8 mouse cellular contexts compared by ENCODE assay signal in genomic region chr1:75179334-75180104, GRCm38 (mm10). TPM values are rescaled to one million over a fixed set of nuclear protein-coding genes. Genes with fewer than 3 reads are reported as not detected.
DNase-seq lines count a peak whose midpoint lies in the region; ATAC-seq lines count a peak whose summit lies in the region.

No protein-coding gene starts in this region.

- ATAC-seq in activated CD4-positive, CD25-positive, alpha-beta regulatory T cell, adult 4 months: peak; percentile 30
- ATAC-seq in granulocyte monocyte progenitor cell, adult 5-6 weeks (replicated peaks; ENCODE audit: poor library complexity, severe bottlenecking): peak; percentile 67
- peak; percentile 58 for ATAC-seq in neural tube, embryonic 12.5 days (ENCODE audit: low FRiP score, low read depth)

- H3K4me3 ChIP-seq in neural tube, embryonic 12.5 days: peak overlapping the region; percentile 61

- 10% methylated on average over 23 of the region's 23 CpGs for WGBS in neural tube, embryonic 12.5 days

- H3K4me2 ChIP-seq in neural tube, embryonic 12.5 days (replicated peaks): peak overlapping the region; percentile 100

- no peak overlapping the region for H3K27ac ChIP-seq in neural tube, embryonic 12.5 days

- peaks cover 66% of the 10 kb centered on the region for H3K36me3 ChIP-seq in neural tube, embryonic 12.5 days

- H3K27me3 ChIP-seq in neural tube, embryonic 12.5 days (replicated peaks): no peaks in the 10 kb centered on the region

- H3K9ac ChIP-seq in neural tube, embryonic 12.5 days: peak overlapping the region; percentile 72

- H3K4me1 ChIP-seq in neural tube, embryonic 12.5 days: peaks cover 17% of the 10 kb centered on the region

- no peaks in the 10 kb centered on the region for H3K9me3 ChIP-seq in neural tube, embryonic 12.5 days

- DNase-seq in adrenal gland, adult 2 months: peak; percentile 73
- DNase-seq in adrenal gland, postnatal 4 days (ENCODE audit: low spot score in 2 of 2): no peak
- DNase-seq in embryo, embryonic 9.5 days (ENCODE audit: extremely low spot score): peak; percentile 8
- peak; percentile 68 for DNase-seq in kidney, adult 18-20 months
- DNase-seq in liver: peak; percentile 83

RNA-seq across cellular contexts. Expression of gene Abcb6, which starts 0.7 kb away (rescaled TPM):
- total RNA-seq in adrenal gland, adult 2 months (2021): 10 to 100 TPM; 24.2 to 31.7 TPM
- polyA plus RNA-seq in adrenal gland, adult 2 months (2012; rRNA removed): 23.2 and 23.3 TPM in 2 replicates
- total RNA-seq in adrenal gland, postnatal 4 days (2021): 10 to 100 TPM; 42.1 TPM
- 1 to 10 TPM; 1.4 to 2.8 TPM for polyA plus RNA-seq in activated CD4-positive, CD25-positive, alpha-beta regulatory T cell, adult 4 months (2017; shearing (Covaris generic))
- total RNA-seq in granulocyte monocyte progenitor cell, adult 5-6 weeks (2014; fragmentation: Nextera tagmentation): 8.9 and 10.1 TPM in 2 replicates
- total RNA-seq in granulocyte monocyte progenitor cell, adult 5-6 weeks (2017): 7.5 and 8.4 TPM in 2 replicates
- polyA plus RNA-seq in neural tube, embryonic 12.5 days (2016; fragmentation: Nextera tagmentation; extraction: Ambion mirVana): 37.8 and 39.1 TPM in 2 replicates

RNA-seq across cellular contexts. Expression of gene Zfand2b, which starts 11.1 kb away (rescaled TPM):
- total RNA-seq in adrenal gland, adult 2 months (2021): 10 to 100 TPM; 33.1 to 36.8 TPM
- 63.1 and 68.5 TPM in 2 replicates for polyA plus RNA-seq in adrenal gland, adult 2 months (2012; rRNA removed)
- 10 to 100 TPM; 27.5 to 31.4 TPM for total RNA-seq in adrenal gland, postnatal 4 days (2021)
- 10 to 100 TPM; 52.2 to 58.8 TPM for polyA plus RNA-seq in activated CD4-positive, CD25-positive, alpha-beta regulatory T cell, adult 4 months (2017; shearing (Covaris generic))
- 18.4 and 19.0 TPM in 2 replicates for total RNA-seq in granulocyte monocyte progenitor cell, adult 5-6 weeks (2014; fragmentation: Nextera tagmentation)
- 9.5 and 18.2 TPM in 2 replicates for total RNA-seq in granulocyte monocyte progenitor cell, adult 5-6 weeks (2017)
- polyA plus RNA-seq in neural tube, embryonic 12.5 days (2016; fragmentation: Nextera tagmentation; extraction: Ambion mirVana): 37.8 and 38.5 TPM in 2 replicates

RNA-seq across cellular contexts. Expression of gene Ankzf1, which starts 12.4 kb away (rescaled TPM):
- 10 to 100 TPM; 14.1 to 14.4 TPM for total RNA-seq in adrenal gland, adult 2 months (2021)
- polyA plus RNA-seq in adrenal gland, adult 2 months (2012; rRNA removed): 11.5 and 13.3 TPM in 2 replicates
- 10 to 100 TPM; 23.0 to 27.3 TPM for total RNA-seq in adrenal gland, postnatal 4 days (2021)
- 10 to 100 TPM; 14.1 to 17.1 TPM for polyA plus RNA-seq in activated CD4-positive, CD25-positive, alpha-beta regulatory T cell, adult 4 months (2017; shearing (Covaris generic))
- 11.3 and 11.6 TPM in 2 replicates for total RNA-seq in granulocyte monocyte progenitor cell, adult 5-6 weeks (2014; fragmentation: Nextera tagmentation)
- 20.0 and 20.9 TPM in 2 replicates for total RNA-seq in granulocyte monocyte progenitor cell, adult 5-6 weeks (2017)
- polyA plus RNA-seq in neural tube, embryonic 12.5 days (2016; fragmentation: Nextera tagmentation; extraction: Ambion mirVana): 22.2 and 25.2 TPM in 2 replicates

RNA-seq across cellular contexts. Expression of gene Atg9a, which starts 12.5 kb away (rescaled TPM):
- 10 to 100 TPM; 41.7 to 44.5 TPM for total RNA-seq in adrenal gland, adult 2 months (2021)
- 78.5 and 89.9 TPM in 2 replicates for polyA plus RNA-seq in adrenal gland, adult 2 months (2012; rRNA removed)
- 10 to 100 TPM; 38.0 to 41.8 TPM for total RNA-seq in adrenal gland, postnatal 4 days (2021)
- 1 to 10 TPM; 9.9 TPM for polyA plus RNA-seq in activated CD4-positive, CD25-positive, alpha-beta regulatory T cell, adult 4 months (2017; shearing (Covaris generic))
- 21.5 and 25.7 TPM in 2 replicates for total RNA-seq in granulocyte monocyte progenitor cell, adult 5-6 weeks (2014; fragmentation: Nextera tagmentation)
- total RNA-seq in granulocyte monocyte progenitor cell, adult 5-6 weeks (2017): 5.1 and 13.4 TPM in 2 replicates
- polyA plus RNA-seq in neural tube, embryonic 12.5 days (2016; fragmentation: Nextera tagmentation; extraction: Ambion mirVana): 41.0 and 41.5 TPM in 2 replicates

RNA-seq across cellular contexts. Expression of gene Glb1l, which starts 31.1 kb away (rescaled TPM):
- total RNA-seq in adrenal gland, adult 2 months (2021): 10 to 100 TPM; 16.0 to 23.1 TPM
- 7.4 and 7.7 TPM in 2 replicates for polyA plus RNA-seq in adrenal gland, adult 2 months (2012; rRNA removed)
- 10 to 100 TPM; 45.2 to 67.4 TPM for total RNA-seq in adrenal gland, postnatal 4 days (2021)
- 10 to 100 TPM; 12.0 to 12.4 TPM for polyA plus RNA-seq in activated CD4-positive, CD25-positive, alpha-beta regulatory T cell, adult 4 months (2017; shearing (Covaris generic))
- total RNA-seq in granulocyte monocyte progenitor cell, adult 5-6 weeks (2014; fragmentation: Nextera tagmentation): 37.1 and 57.6 TPM in 2 replicates
- total RNA-seq in granulocyte monocyte progenitor cell, adult 5-6 weeks (2017): 13.0 and 15.0 TPM in 2 replicates
- polyA plus RNA-seq in neural tube, embryonic 12.5 days (2016; fragmentation: Nextera tagmentation; extraction: Ambion mirVana): 17.0 and 18.2 TPM in 2 replicates

Comparison
In these comparisons a context has a peak if more than half of its experiments do, and no peak if none do; other contexts are left out.
1. DNase-seq: peak in adrenal gland, adult 2 months (single experiment), embryo, embryonic 9.5 days (single experiment), kidney, adult 18-20 months (single experiment) and liver (single experiment); none in adrenal gland, postnatal 4 days (0 of 2).
2. Peak in every context shown above with its lines, with median percentiles within 50 percentile points of each other: ATAC-seq.